ENCODE assay signal across 8 mouse cellular contexts in the genomic region with DNA sequence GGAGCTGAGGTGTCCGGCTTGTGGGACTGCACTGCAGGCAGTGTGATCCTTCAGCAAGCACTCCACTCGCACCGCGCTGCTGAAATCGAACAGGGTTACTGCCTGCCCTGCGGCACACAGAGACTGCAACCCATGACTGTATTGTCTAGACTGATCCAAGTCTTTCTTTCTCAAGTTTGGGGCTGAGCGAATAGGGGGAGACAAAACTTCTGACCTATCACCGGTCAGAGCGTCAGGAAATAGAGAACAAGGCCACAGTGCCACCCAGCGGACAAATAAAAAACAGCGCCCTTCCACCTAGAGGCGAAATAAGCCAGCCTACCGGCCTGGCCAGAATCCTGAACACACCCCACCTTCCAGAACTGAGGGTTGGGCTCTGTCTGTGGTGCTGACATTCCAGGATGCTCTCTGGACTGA. TPM values are rescaled to one million over a fixed set of nuclear protein-coding genes. Genes with fewer than 3 reads are reported as not detected.
DNase-seq lines count a peak whose midpoint lies in the region; ATAC-seq and TF ChIP-seq lines count a peak whose summit lies in the region.

No protein-coding gene starts in this region.

- 2% methylated on average over 13 of the region's 13 CpGs for WGBS in forebrain, embryonic 15.5 days
- 7% methylated on average over 13 of the region's 13 CpGs for WGBS in lung, embryonic 15.5 days

- peak; percentile 99 for DNase-seq in ES-E14 (ENCODE audit: low read depth, low spot score)
- DNase-seq in cerebellum, adult 11-12 months: peak; percentile 42
- peak; percentile 63 for DNase-seq in heart, postnatal 25 days (ENCODE audit: low spot score)
- peak; percentile 63 to 87 for DNase-seq in layer of hippocampus, adult 18-20 months (ENCODE audit: low spot score in 2 of 2)
- DNase-seq in ovary, adult 18-20 months (ENCODE audit: low spot score): peak; percentile 55
- peak; percentile 89 for DNase-seq in thymus, postnatal 0 days (ENCODE audit: low spot score)

- no peaks in the 10 kb centered on the region for H3K36me3 ChIP-seq in ES-E14 (ENCODE audit: control insufficient read depth, insufficient read depth, low read length, poor library complexity, severe bottlenecking)
- H3K36me3 ChIP-seq in forebrain, embryonic 15.5 days: no peaks in the 10 kb centered on the region
- no peaks in the 10 kb centered on the region for H3K36me3 ChIP-seq in lung, embryonic 15.5 days

- peaks cover 0 to 6% of the 10 kb centered on the region in 2 experiments; a peak in 1 of 4 replicates for H3K4me1 ChIP-seq in ES-E14 (ENCODE audit: control insufficient read depth in 2 of 2, insufficient read depth in 2 of 2, low read length in 2 of 2, poor library complexity in 1 of 2)
- peaks cover 15% of the 10 kb centered on the region for H3K4me1 ChIP-seq in forebrain, embryonic 15.5 days
- H3K4me1 ChIP-seq in lung, embryonic 15.5 days: peaks cover 8% of the 10 kb centered on the region; the same call in 1 of the 2 replicates

- peak overlapping the region; percentile 44 to 60 for H3K4me3 ChIP-seq in ES-E14 (ENCODE audit: insufficient read depth in 1 of 2, low read depth in 1 of 2, low read length in 2 of 2, poor library complexity in 1 of 2, severe bottlenecking in 1 of 2)
- H3K4me3 ChIP-seq in forebrain, embryonic 15.5 days: 0 out of 2 replicates have a peak overlapping the region, but pooled peaks have one; percentile 12
- H3K4me3 ChIP-seq in lung, embryonic 15.5 days: peak overlapping the region; percentile 18

- no peak overlapping the region for H3K27ac ChIP-seq in ES-E14 (ENCODE audit: insufficient read depth, low read depth, low read length, poor library complexity, severe bottlenecking)
- no peak overlapping the region for H3K27ac ChIP-seq in forebrain, embryonic 15.5 days (replicated peaks)
- no peak overlapping the region for H3K27ac ChIP-seq in lung, embryonic 15.5 days

- peak overlapping the region; percentile 63; the same call in 1 of the 2 replicates for H3K9ac ChIP-seq in ES-E14 (ENCODE audit: insufficient read depth, low read depth, low read length, poor library complexity, severe bottlenecking)
- H3K9ac ChIP-seq in forebrain, embryonic 15.5 days (replicated peaks): no peak overlapping the region
- peak overlapping the region; percentile 30 for H3K9ac ChIP-seq in lung, embryonic 15.5 days

- in situ Hi-C loops in ES-E14 (cut with MboI; ENCODE audit: low sequenced_read_pairs in 2 of 2, unreplicated experiment in 2 of 2): no loop called here

- H3K4me2 ChIP-seq in forebrain, embryonic 15.5 days (replicated peaks): peak overlapping the region; percentile 30; the same call in 1 of the 2 replicates
- peak overlapping the region; percentile 56 for H3K4me2 ChIP-seq in lung, embryonic 15.5 days

- no peaks in the 10 kb centered on the region for H3K9me3 ChIP-seq in ES-E14 (ENCODE audit: control insufficient read depth, insufficient read depth, low read depth, low read length)
- no peaks in the 10 kb centered on the region for H3K9me3 ChIP-seq in forebrain, embryonic 15.5 days
- H3K9me3 ChIP-seq in lung, embryonic 15.5 days: no peaks in the 10 kb centered on the region

- no peaks in the 10 kb centered on the region for H3K27me3 ChIP-seq in forebrain, embryonic 15.5 days
- H3K27me3 ChIP-seq in lung, embryonic 15.5 days: no peaks in the 10 kb centered on the region

- ATAC-seq in forebrain, embryonic 15.5 days (replicated peaks): peak; percentile 40
- ATAC-seq in lung, embryonic 15.5 days (ENCODE audit: borderline replicate concordance, extremely low read depth, low FRiP score, low TSS enrichment): peak; percentile 56; the same call in 1 of the 2 replicates

- intact Hi-C loops in heart, postnatal 25 days (cut with DNase I): loop anchor here (5.0 kb wide), 2 partner anchors 177 to 483 kb away; no protein-coding TSS in a partner anchor

TF ChIP-seq in ES-E14, 5 proteins besides CTCF, POLR2A, EP300 and RAD21:
- TF ChIP-seq ZC3H11A (IDR thresholded peaks at IDR 0.05; ENCODE audit: borderline replicate concordance, low read depth, low read length) (peak; percentile 54; the same call in 1 of the 2 replicates), HCFC1 (IDR thresholded peaks at IDR 0.05; ENCODE audit: borderline replicate concordance, insufficient read depth, low read length) (no peak)

RNA-seq across cellular contexts. Expression of gene Slc23a4, which starts 7.1 kb away (rescaled TPM):
- total RNA-seq in ES-E14 (2012; rRNA removed): 2.1 and 3.1 TPM in 2 replicates
- polyA plus RNA-seq in forebrain, embryonic 15.5 days (2015; fragmentation: Nextera tagmentation; extraction: Ambion mirVana): 0.42 and 0.48 TPM in 2 replicates
- under 1 TPM; 0.23 to 0.50 TPM for total RNA-seq in heart, postnatal 25 days (2021)
- 1 to 10 TPM in 1 of 2 experiments, under 1 TPM in 1; 0.76 to 1.3 TPM for total RNA-seq in layer of hippocampus, adult 18-20 months (2021)
- 0.62 and 0.66 TPM in 2 replicates for polyA plus RNA-seq in lung, embryonic 15.5 days (2015; fragmentation: Nextera tagmentation; extraction: Ambion mirVana)
- 7.4 and 7.7 TPM in 2 replicates for polyA plus RNA-seq in thymus, postnatal 0 days (2015; fragmentation: Nextera tagmentation; extraction: Ambion mirVana)

Comparison
In these comparisons a context has a peak if more than half of its experiments do, and no peak if none do; other contexts are left out.
1. DNase-seq: peak in every context shown above with its lines; median percentile 99 in ES-E14; 89 in thymus, postnatal 0 days; 75 in layer of hippocampus, adult 18-20 months; 63 in heart, postnatal 25 days; 55 in ovary, adult 18-20 months; 42 in cerebellum, adult 11-12 months.